Comparison of ENCODE assay signal across 22 mouse cellular contexts in genomic region chr2:51013090-51013489, GRCm38 (mm10).
A peak's percentile ranks its signal among the peaks of the same experiment; 100 is the strongest.
DNase-seq lines count a peak whose midpoint lies in the region; ATAC-seq lines count a peak whose summit lies in the region.
"Had no signal": no experiment of that assay in that cellular context is flagged by ENCODE, and none has a peak within 500 bp of the region (broad histone marks: within the 10 kb centered on the region; RNA-seq: fewer than 3 reads in every experiment).

No protein-coding gene starts in this region.

- H3K27me3 ChIP-seq in splenic B cell, adult 2 months (ENCODE audit: control insufficient read depth, insufficient read depth, low read length, poor library complexity, severe bottlenecking) = no peaks in the 10 kb centered on the region
- H3K27me3 ChIP-seq: embryonic facial prominence, embryonic 13.5 days; embryonic facial prominence, embryonic 15.5 days; forebrain, embryonic 12.5 days had no signal

- no peaks in the 10 kb centered on the region for H3K36me3 ChIP-seq in splenic B cell, adult 2 months (ENCODE audit: control insufficient read depth, insufficient read depth, low read length, poor library complexity, severe bottlenecking)
- H3K36me3 ChIP-seq: embryonic facial prominence, embryonic 13.5 days; embryonic facial prominence, embryonic 15.5 days; forebrain, embryonic 10.5 days; forebrain, embryonic 12.5 days had no signal

- peak; percentile 62 for ATAC-seq in common myeloid progenitor, adult 5-6 weeks (replicated peaks; ENCODE audit: low read depth, poor library complexity, severe bottlenecking)
- peak; percentile 74 for ATAC-seq in granulocyte monocyte progenitor cell, adult 5-6 weeks (replicated peaks; ENCODE audit: poor library complexity, severe bottlenecking)
- peak; percentile 59 for ATAC-seq in megakaryocyte progenitor cell, adult 5-6 weeks (replicated peaks; ENCODE audit: poor library complexity)
- ATAC-seq: forebrain, embryonic 14.5 days; forebrain, embryonic 16.5 days had no signal

- peak; percentile 3 for DNase-seq in splenic B cell, adult 2 months (ENCODE audit: low read depth, low spot score)
- no peak for DNase-seq in left cerebral cortex, adult 9 months (ENCODE audit: low spot score in 2 of 2)
- DNase-seq in neural tube, embryonic 10.5 days (ENCODE audit: extremely low spot score, low spot score) = no peak
- no peak for DNase-seq in spleen, postnatal 10 days (ENCODE audit: low spot score in 2 of 2)
- DNase-seq: adrenal gland, adult 8-10 months; adrenal gland, postnatal 14 days; adrenal gland, postnatal 36 days; cerebellum, adult 11-12 months; cerebellum, adult 2 months; cerebellum, adult 9-10 months; cerebellum, postnatal 10 days; cerebellum, postnatal 25 days; embryo, embryonic 11 days had no signal
